Mouse (Mus musculus): ENCODE results near the gene Glis3. TPM values are rescaled to one million over a fixed set of nuclear protein-coding genes. Genes with fewer than 3 reads are reported as not detected.

The Glis3 gene
- polyA plus RNA-seq, 1 experiment from 2014 or later: 1.4 TPM

GRCm38 (mm10) chr19:28579724-28580375, 100.0 kb downstream of the Glis3 start:
- 54% methylated on average over 14 of the region's 14 CpGs for WGBS
- ATAC-seq (ENCODE audit: low FRiP score, low read depth): no peak
- H3K4me2 ChIP-seq (replicated peaks): no peak overlapping the region

GRCm38 (mm10) chr19:28577023-28577422, 102.9 kb downstream of the Glis3 start:
- no peaks in the 10 kb centered on the region for H3K9me3 ChIP-seq
- no peak overlapping the region for H3K4me2 ChIP-seq (replicated peaks)
- no peak overlapping the region for H3K4me3 ChIP-seq
- H3K27ac ChIP-seq: no peak overlapping the region
- 0 out of 2 replicates have a peak, but pooled peaks cover 4% of the 10 kb centered on the region for H3K4me1 ChIP-seq
- H3K36me3 ChIP-seq: no peaks in the 10 kb centered on the region
- WGBS: 95% methylated on average over 12 of the region's 12 CpGs
- no peak for ATAC-seq (ENCODE audit: low FRiP score, low read depth)
- H3K27me3 ChIP-seq (replicated peaks): no peaks in the 10 kb centered on the region
- no peak overlapping the region for H3K9ac ChIP-seq

More at GRCm38 (mm10) chr19:28579724-28580375, 100.0 kb downstream of the Glis3 start:
- Histone ChIP-seq H3K4me1 (0 out of 2 replicates have a peak, but pooled peaks cover 4% of the 10 kb centered on the region), H3K9me3 (no peaks in the 10 kb centered on the region), H3K36me3 (no peaks in the 10 kb centered on the region), H3K4me3 (no peak overlapping the region), H3K9ac (no peak overlapping the region), H3K27me3 (replicated peaks) (no peaks in the 10 kb centered on the region), H3K27ac (no peak overlapping the region)

GRCm38 (mm10) chr19:28576619-28577018, 103.3 kb downstream of the Glis3 start:
- no peak overlapping the region for H3K9ac ChIP-seq
- no peaks in the 10 kb centered on the region for H3K36me3 ChIP-seq
- no peak overlapping the region for H3K27ac ChIP-seq
- H3K27me3 ChIP-seq (replicated peaks): no peaks in the 10 kb centered on the region
- no peaks in the 10 kb centered on the region for H3K9me3 ChIP-seq
- no peak for ATAC-seq (ENCODE audit: low FRiP score, low read depth)
- H3K4me1 ChIP-seq: 0 out of 2 replicates have a peak, but pooled peaks cover 4% of the 10 kb centered on the region
- 88% methylated on average over 6 of the region's 6 CpGs for WGBS
- H3K4me3 ChIP-seq: no peak overlapping the region
- no peak overlapping the region for H3K4me2 ChIP-seq (replicated peaks)

GRCm38 (mm10) chr19:28573641-28574040, 106.2 kb downstream of the Glis3 start:
- ATAC-seq (ENCODE audit: low FRiP score, low read depth): no peak
- Histone ChIP-seq H3K27ac (no peak overlapping the region), H3K4me2 (replicated peaks) (no peak overlapping the region), H3K9ac (no peak overlapping the region), H3K4me1 (no peaks in the 10 kb centered on the region), H3K27me3 (replicated peaks) (no peaks in the 10 kb centered on the region), H3K9me3 (no peaks in the 10 kb centered on the region), H3K36me3 (no peaks in the 10 kb centered on the region), H3K4me3 (no peak overlapping the region)
- WGBS: 92% methylated on average over 3 of the region's 3 CpGs

- Histone ChIP-seq H3K4me1 (no peaks in the 10 kb centered on the region), H3K36me3 (no peaks in the 10 kb centered on the region), H3K9me3 (no peaks in the 10 kb centered on the region), H3K4me3 (no peak overlapping the region), H3K9ac (no peak overlapping the region), H3K27me3 (replicated peaks) (no peaks in the 10 kb centered on the region), H3K27ac (no peak overlapping the region), H3K4me2 (replicated peaks) (no peak overlapping the region)
- 70% methylated on average over 3 of the region's 3 CpGs for WGBS
- no peak for ATAC-seq (ENCODE audit: low FRiP score, low read depth)
Observed at GRCm38 (mm10) chr19:28569856-28570255, 110.0 kb downstream of the Glis3 start.

- Histone ChIP-seq H3K36me3 (no peaks in the 10 kb centered on the region), H3K27ac (no peak overlapping the region), H3K9ac (no peak overlapping the region), H3K4me2 (replicated peaks) (no peak overlapping the region), H3K4me1 (no peaks in the 10 kb centered on the region), H3K27me3 (replicated peaks) (no peaks in the 10 kb centered on the region), H3K9me3 (no peaks in the 10 kb centered on the region), H3K4me3 (no peak overlapping the region)
- ATAC-seq (ENCODE audit: low FRiP score, low read depth): no peak
- 64% methylated on average over 1 of the region's 1 CpGs for WGBS
Observed at GRCm38 (mm10) chr19:28567100-28567499, 112.8 kb downstream of the Glis3 start.

- Histone ChIP-seq H3K27me3 (replicated peaks) (no peaks in the 10 kb centered on the region), H3K36me3 (no peaks in the 10 kb centered on the region), H3K4me2 (replicated peaks) (no peak overlapping the region), H3K9ac (no peak overlapping the region), H3K4me1 (no peaks in the 10 kb centered on the region), H3K4me3 (no peak overlapping the region), H3K27ac (no peak overlapping the region), H3K9me3 (no peaks in the 10 kb centered on the region)
- no peak for ATAC-seq (ENCODE audit: low FRiP score, low read depth)
- WGBS: 8% methylated on average over 2 of the region's 2 CpGs
Observed at GRCm38 (mm10) chr19:28566554-28566953, 113.3 kb downstream of the Glis3 start.

- H3K4me1 ChIP-seq: peaks cover 14% of the 10 kb centered on the region; the same call in 1 of the 2 replicates
- no peak overlapping the region for H3K4me3 ChIP-seq
- H3K27ac ChIP-seq: no peak overlapping the region
- H3K4me2 ChIP-seq (replicated peaks): no peak overlapping the region
- ATAC-seq (ENCODE audit: low FRiP score, low read depth): no peak
- H3K36me3 ChIP-seq: no peaks in the 10 kb centered on the region
- H3K9ac ChIP-seq: no peak overlapping the region
- no peaks in the 10 kb centered on the region for H3K9me3 ChIP-seq
- no peaks in the 10 kb centered on the region for H3K27me3 ChIP-seq (replicated peaks)
Observed at GRCm38 (mm10) chr19:28561697-28562002, 118.2 kb downstream of the Glis3 start.

- no peak overlapping the region for H3K4me3 ChIP-seq
- H3K27me3 ChIP-seq (replicated peaks): no peaks in the 10 kb centered on the region
- H3K36me3 ChIP-seq: no peaks in the 10 kb centered on the region
- no peak overlapping the region for H3K27ac ChIP-seq
- 16% methylated on average over 8 of the region's 8 CpGs for WGBS
- H3K4me1 ChIP-seq: peaks cover 14% of the 10 kb centered on the region; the same call in 1 of the 2 replicates
- H3K4me2 ChIP-seq (replicated peaks): no peak overlapping the region
- ATAC-seq (ENCODE audit: low FRiP score, low read depth): no peak
- no peaks in the 10 kb centered on the region for H3K9me3 ChIP-seq
- H3K9ac ChIP-seq: no peak overlapping the region
Observed at GRCm38 (mm10) chr19:28560801-28561696, 118.8 kb downstream of the Glis3 start.

- no peak overlapping the region for H3K4me2 ChIP-seq (replicated peaks)
- WGBS: 59% methylated on average over 7 of the region's 7 CpGs
- ATAC-seq (ENCODE audit: low FRiP score, low read depth): no peak
Observed at GRCm38 (mm10) chr19:28559836-28560235, 120.0 kb downstream of the Glis3 start.

GRCm38 (mm10) chr19:28559400-28559799, 120.5 kb downstream of the Glis3 start:
- Histone ChIP-seq H3K9ac (no peak overlapping the region), H3K9me3 (no peaks in the 10 kb centered on the region), H3K36me3 (no peaks in the 10 kb centered on the region), H3K4me1 (peaks cover 14% of the 10 kb centered on the region; the same call in 1 of the 2 replicates), H3K27me3 (replicated peaks) (no peaks in the 10 kb centered on the region), H3K27ac (no peak overlapping the region), H3K4me2 (replicated peaks) (no peak overlapping the region), H3K4me3 (no peak overlapping the region)
- ATAC-seq (ENCODE audit: low FRiP score, low read depth): no peak
- 79% methylated on average over 10 of the region's 10 CpGs for WGBS

More at GRCm38 (mm10) chr19:28559836-28560235, 120.0 kb downstream of the Glis3 start:
- Histone ChIP-seq H3K4me3 (no peak overlapping the region), H3K36me3 (no peaks in the 10 kb centered on the region), H3K27me3 (replicated peaks) (no peaks in the 10 kb centered on the region), H3K27ac (no peak overlapping the region), H3K9ac (no peak overlapping the region), H3K9me3 (no peaks in the 10 kb centered on the region), H3K4me1 (peaks cover 14% of the 10 kb centered on the region; the same call in 1 of the 2 replicates)

- ATAC-seq (ENCODE audit: low FRiP score, low read depth): no peak
- H3K27me3 ChIP-seq (replicated peaks): no peaks in the 10 kb centered on the region
- H3K27ac ChIP-seq: no peak overlapping the region
- H3K4me3 ChIP-seq: no peak overlapping the region
- H3K36me3 ChIP-seq: no peaks in the 10 kb centered on the region
- 69% methylated on average over 8 of the region's 8 CpGs for WGBS
- H3K9me3 ChIP-seq: no peaks in the 10 kb centered on the region
- H3K4me2 ChIP-seq (replicated peaks): no peak overlapping the region
- no peak overlapping the region for H3K9ac ChIP-seq
- peaks cover 14% of the 10 kb centered on the region; the same call in 1 of the 2 replicates for H3K4me1 ChIP-seq
Observed at GRCm38 (mm10) chr19:28558661-28559060, 121.2 kb downstream of the Glis3 start.

All from neural tube, embryonic 12.5 days (tissue).